Mouse (Mus musculus) neutrophil, adult 5-6 weeks (primary cell): Measurements from ENCODE around the gene Fam174b. TPM values are rescaled to one million over a fixed set of nuclear protein-coding genes. Genes with fewer than 3 reads are reported as not detected.

Experiments
- ATAC-seq: fragments of 151-379, 151-347 bp; 2 replicates; pipeline ENCODE4 v1.8.0; 2017; ENCODE audit warnings: mild to moderate bottlenecking, moderate TSS enrichment; ENCODE audit not compliant: insufficient number of reproducible peaks, poor library complexity, low FRiP score, severe bottlenecking; ENCODE audit errors: extremely low read depth
- total RNA-seq: library from RNA; stranded (forward); fragments of 200-1000 nt; gene quantifications from 2 replicates; pipeline ENCODE4 v1.2.3, GENCODE M21; 2017

Fam174b gene
- total RNA-seq: 2.2 and 3.0 TPM in 2 replicates

- ATAC-seq: no peak
Measured at GRCm38 (mm10) chr7:73740111-73741035, at the start of gene Fam174b. Gene Fam174b, plus strand, starts transcription at chr7:73740302.

GRCm38 (mm10) chr7:73697092-73697491 is 43.0 kb upstream of the Fam174b start:
- ATAC-seq: no peak

- no peak for ATAC-seq
Measured at GRCm38 (mm10) chr7:73704305-73704704, 35.8 kb upstream of the Fam174b start.

GRCm38 (mm10) chr7:73713506-73713905 is 26.6 kb upstream of the Fam174b start:
- ATAC-seq: no peak

GRCm38 (mm10) chr7:73715928-73716749 is 24.0 kb upstream of the Fam174b start:
- ATAC-seq: no peak

- ATAC-seq: no peak
Measured at GRCm38 (mm10) chr7:73716841-73717240, 23.3 kb upstream of the Fam174b start.

DNA sequence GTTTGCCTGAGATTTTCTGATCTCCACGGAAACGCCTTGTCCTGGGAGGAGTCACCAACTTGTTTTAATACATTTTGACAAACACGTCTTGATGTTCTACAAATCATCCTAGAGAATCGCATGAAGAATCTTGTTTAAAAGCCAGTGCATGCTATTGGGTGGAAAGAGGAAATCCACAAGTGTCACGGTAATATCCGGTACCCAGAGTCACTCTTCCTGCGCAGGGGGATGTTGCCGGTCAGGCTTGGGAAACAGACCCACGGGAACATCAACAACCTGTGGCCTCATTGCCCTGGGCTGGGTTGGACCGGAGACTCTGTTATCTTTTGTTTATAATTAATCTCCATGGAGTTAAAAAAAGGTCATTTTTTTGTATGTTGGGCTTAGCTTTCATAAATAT is 22.1 kb upstream of the Fam174b start:
- ATAC-seq: no peak

DNA sequence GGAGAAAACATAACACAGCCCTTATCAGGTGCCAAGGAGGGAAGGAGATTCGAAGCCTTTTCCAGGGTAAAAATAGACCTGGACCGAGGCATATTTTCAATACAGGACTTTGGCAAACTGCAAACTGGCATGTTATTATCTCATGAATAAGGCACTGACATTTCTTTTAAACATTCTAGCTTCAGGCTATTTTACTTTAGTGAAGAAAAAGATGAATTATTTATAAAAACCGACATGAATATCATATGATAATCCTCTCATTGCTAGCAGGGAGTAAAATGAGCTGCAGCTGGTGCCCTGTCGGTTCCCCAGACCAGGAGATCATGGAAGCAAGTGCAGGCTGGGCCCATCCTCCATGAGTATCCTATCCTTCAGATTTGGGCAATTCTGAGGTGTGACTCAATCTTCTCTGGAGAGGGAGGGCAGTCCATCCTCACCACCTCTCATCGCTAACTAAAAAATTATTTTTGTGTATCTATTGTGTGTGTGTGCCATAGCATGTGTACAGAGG is 21.6 kb upstream of the Fam174b start:
- ATAC-seq: no peak

- ATAC-seq: no peak
Measured at GRCm38 (mm10) chr7:73721046-73721445, 19.1 kb upstream of the Fam174b start.

GRCm38 (mm10) chr7:73721764-73722163 is 18.3 kb upstream of the Fam174b start:
- no peak for ATAC-seq

GRCm38 (mm10) chr7:73729913-73730312 is 10.2 kb upstream of the Fam174b start:
- ATAC-seq: no peak

- no peak for ATAC-seq
Measured at GRCm38 (mm10) chr7:73730430-73731022, 9.6 kb upstream of the Fam174b start.

DNA sequence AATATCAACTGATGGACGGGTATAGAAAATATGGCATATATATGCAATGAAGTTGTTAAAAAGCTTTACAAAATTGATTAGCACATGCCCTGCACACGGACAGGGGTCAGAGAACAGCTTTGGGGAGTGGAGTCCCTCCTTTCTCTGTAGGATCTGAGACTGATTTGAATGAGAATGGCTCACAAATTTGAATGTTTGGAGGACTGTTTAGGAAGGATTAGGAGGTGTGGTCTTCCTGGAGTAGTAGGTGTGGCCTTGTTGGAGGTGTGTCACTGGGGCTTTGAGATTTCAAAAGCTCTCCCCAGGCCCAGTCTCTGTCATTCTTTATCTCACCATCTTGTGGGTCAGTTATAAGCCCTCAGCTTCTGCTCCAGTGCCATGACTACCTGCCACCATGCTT is 4.1 kb upstream of the Fam174b start:
- no peak for ATAC-seq

DNA sequence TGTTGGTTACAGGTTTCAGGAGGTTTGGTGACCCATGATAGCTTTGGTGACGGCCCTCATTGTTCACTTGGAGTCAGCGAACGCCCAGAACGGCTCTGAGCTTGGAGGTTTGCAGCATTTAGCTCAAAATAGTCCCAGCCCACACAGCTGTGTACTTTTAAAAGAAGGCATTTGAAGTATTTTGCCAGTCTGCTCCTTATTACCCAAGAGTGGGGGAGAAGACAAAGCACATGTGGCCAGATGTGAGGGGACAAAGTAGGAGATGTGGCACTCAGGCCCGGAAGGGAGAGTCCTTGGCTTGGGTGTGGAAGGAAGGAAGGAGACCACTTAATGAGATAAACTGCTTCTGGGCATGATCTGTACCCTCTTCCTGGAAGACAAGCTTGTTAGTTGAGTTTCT is 1.3 kb downstream of the Fam174b start:
- ATAC-seq: no peak

GRCm38 (mm10) chr7:73741841-73742240 is 1.7 kb downstream of the Fam174b start:
- ATAC-seq: no peak

DNA sequence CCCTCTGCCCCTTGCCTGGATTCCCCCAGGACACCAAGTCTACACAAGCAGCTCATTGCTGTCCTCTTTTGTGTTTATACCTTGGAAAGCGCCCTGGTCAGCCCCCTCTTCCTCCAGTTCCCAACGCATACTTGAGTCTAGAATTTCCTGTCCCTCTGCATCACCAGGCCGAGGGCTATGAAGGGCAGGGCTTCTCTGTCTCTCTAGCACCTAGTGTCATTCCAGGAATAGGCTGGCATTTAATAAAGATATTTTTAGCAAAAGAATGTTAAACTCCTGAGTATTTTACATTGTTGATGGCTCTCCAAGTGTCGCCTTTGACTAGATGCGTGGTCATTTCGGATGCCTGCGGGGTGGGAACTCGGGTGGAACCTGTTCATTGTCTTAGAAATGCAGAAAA is 3.0 kb downstream of the Fam174b start:
- no peak for ATAC-seq

- ATAC-seq: no peak
Measured at GRCm38 (mm10) chr7:73743831-73744370, 3.8 kb downstream of the Fam174b start.

- no peak for ATAC-seq
Measured at GRCm38 (mm10) chr7:73745903-73746302, 5.8 kb downstream of the Fam174b start.

DNA sequence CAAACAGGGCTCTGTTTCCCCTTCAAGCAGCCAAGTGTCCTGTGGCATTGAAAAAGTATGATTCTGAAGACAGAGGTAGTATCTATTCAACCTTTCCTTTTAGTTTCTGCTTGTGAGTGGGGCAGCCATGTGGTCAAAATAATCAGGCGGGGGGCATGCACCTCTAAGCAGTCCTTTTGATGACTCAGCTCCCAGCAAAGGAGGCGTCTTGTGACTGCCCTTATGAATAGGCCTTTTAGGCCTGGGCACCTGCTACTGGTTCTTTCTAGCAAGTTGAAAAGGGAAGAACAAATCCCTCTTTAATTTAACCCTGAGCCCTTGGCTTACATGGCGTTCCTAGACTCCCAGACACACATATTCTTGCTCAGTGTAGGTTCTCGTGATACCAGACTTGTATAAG is 6.7 kb downstream of the Fam174b start:
- ATAC-seq: no peak
